Mouse (Mus musculus): ENCODE results near the gene Hectd2.

Gene Hectd2

GRCm38 (mm10) chr19:36573986-36574385 lies 19.5 kb downstream of the Hectd2 start:
- no peak for DNase-seq

DNA sequence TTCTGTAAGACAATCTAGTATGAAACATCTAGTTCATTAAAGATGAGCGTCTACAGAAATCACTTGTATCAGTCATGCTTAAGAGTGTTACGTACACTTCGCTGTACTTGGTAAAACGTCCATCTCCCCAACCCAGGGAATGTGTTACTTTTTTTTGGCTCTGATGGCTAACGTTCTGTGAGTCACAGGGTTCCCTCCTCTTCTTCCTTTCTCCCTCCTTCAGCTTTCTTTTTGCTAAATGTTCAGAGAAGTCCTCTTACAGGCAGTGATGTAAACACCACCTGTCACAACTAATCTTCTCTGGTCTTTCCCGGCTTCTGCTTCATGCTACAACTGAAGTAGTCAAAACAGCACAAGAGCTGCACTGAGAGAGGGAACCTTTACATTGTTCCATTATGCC lies 20.7 kb downstream of the Hectd2 start:
- DNase-seq, result no peak

- DNase-seq, result peak; percentile 60
These were observed 26.4 kb downstream of the Hectd2 start for GRCm38 (mm10) chr19:36580874-36581273.

GRCm38 (mm10) chr19:36582116-36582515 lies 27.7 kb downstream of the Hectd2 start:
- DNase-seq, result no peak

DNA sequence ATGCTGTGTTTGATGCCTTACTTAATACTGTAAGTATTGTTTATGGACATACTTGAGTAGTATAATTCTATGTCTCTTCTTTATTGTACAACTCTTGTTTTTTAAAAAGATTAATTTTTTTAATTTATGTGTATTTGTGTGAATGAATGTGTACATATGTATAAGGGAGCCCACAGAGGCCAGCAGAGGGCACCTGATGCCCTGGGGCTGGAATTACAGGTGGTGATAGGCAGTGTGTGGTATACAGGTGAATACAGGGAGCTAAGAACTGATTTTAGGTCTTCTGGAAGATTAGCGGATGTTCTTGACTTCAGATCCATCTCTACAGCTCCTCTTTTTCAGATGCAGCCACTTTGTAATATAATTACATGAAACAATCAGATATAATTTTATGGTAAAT lies 31.1 kb downstream of the Hectd2 start:
- no peak for DNase-seq

- DNase-seq, result no peak
These were observed 40.0 kb downstream of the Hectd2 start for GRCm38 (mm10) chr19:36594409-36594808.

DNA sequence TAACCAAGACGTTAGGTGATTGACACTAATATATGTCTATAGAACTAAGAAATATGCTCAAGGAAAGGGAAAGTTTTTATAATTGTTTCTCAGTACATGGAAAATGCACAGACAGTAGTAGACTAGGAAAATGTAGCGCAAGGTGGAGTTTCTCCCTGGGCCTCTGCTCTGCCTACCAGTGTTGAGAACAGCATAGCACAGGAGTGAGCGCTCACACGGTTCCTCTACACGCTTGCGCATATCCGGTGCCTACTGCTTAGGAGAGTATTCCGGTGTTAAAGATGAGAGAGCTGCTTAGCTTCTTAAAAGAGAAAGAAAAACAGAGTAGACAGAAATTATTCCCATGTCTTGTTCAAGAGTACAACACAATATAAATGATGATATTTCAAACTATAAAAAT lies 47.4 kb downstream of the Hectd2 start:
- DNase-seq, result no peak

GRCm38 (mm10) chr19:36602535-36603312 lies 48.3 kb downstream of the Hectd2 start:
- no peak for DNase-seq

- DNase-seq, result no peak
These were observed 51.8 kb downstream of the Hectd2 start for GRCm38 (mm10) chr19:36606270-36606669.

DNA sequence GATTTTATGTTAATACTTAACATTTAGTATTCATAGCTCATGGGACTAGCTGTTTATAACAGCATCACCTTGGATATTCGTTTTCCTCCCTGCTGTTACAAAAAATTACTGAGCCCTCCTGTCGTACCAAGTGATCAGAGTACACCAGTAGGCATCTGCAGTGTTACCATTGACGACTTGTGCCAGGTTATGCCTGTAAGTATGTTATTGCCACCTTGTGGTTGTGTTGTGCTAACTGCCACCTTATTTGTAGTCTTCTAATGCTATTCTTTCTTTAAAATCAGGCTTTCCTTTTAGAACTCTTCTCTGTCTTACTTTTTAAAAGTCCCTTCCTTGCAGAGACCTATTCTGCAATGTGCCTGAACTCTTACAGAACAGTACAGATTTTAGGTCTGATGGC lies 54.8 kb downstream of the Hectd2 start:
- DNase-seq, result peak; percentile 37

DNA sequence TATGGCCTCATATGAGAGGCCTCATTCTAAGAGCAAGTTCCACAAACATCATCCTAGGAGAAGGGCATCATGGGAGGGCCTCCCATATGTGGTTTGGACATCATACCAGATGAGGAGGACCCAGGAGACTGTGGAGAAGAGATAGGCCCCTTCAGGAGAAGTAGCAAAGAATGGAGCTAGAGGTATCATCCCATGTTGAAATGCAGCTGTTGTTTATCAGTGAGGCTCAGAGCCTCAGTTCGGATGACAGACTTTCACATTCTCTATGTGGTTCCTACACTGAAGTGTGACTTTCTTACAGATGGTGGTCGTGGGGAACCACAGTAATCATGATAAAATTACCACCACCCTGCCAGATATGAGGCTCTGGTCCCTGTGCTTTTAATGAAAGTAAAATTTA lies 55.9 kb downstream of the Hectd2 start:
- DNase-seq, result no peak

DNA sequence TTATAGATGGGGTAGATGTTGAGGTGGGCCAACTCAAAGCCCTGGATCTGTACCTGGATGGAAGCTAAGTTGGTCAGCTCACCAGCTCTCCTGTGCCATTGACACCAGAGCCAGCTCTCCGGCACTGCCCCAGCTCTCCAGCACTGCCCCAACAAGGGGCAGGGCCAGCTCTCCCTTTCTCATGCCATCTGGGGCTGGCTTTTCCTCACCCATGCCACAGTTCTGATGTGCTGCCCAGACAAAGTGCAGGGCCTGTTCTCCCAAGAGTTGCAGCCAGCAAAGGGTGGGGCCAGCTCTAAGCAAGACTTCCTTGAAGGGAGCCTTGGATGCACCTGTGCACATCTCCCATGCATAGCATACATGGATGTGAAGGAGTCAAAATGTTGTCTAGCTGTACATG lies 71.5 kb downstream of the Hectd2 start:
- DNase-seq, result no peak

DNA sequence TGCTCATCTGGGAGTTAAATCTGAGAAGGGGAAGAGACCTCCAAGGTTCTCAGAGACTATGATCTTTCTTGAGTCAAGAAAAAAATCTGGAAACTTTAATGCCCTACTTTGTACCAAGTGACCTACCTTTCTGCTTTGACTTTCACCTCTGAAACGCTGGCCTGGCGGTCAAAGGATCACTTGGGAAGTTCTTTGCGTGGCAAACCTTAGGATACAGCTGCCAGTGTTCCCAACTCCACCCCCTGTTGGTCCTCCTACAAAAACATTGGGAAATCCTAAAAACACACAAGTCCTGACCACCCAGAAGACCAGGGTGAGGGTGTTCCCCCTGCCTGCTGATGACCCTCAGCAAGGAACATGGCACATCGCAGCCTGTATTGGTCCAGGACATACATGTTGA lies 72.4 kb downstream of the Hectd2 start:
- no peak for DNase-seq

DNA sequence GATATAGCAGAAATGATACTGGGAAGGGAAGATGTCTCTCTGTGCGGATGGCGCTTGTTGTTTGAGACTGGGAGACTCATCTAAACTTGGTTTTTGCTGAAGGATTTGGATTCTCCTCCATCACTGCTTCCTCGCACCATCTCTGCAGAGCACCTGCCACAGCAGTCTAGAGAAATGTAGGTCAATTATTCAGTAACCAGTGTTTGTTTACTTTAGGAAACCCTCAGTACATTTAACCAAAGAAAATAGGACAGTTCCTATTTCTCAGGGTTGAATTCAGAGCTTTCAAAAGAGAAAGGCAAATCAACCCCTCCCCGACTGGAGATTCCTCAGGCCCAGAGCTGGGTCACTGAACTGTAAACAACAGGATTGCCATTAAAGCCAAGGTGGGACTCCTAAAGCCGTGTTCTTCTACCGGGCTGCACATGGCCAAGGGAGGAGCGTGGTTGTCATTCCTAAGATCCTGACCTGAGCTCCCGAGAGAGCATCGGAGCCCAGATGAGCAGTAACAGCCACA lies 75.0 kb downstream of the Hectd2 start:
- no peak for DNase-seq

DNA sequence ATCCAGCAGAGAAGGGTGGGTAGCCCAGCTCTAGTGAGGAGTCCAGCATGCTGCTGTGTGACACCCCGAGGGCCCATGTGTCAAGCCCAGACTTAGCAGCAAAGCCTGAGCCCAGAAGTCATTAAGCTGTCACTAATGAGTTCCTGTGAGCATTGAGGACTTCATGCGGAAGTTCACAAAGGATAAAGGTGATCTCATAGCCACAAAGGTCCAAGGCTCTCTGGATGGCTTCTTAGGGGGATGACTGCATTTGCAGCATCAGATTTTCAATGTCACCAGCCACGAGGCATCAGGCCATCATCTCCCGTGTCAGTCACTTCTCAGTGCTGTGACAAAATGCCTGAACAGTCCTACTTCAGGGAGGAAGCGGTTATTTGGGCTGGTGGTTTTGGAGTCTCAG lies 75.9 kb downstream of the Hectd2 start:
- DNase-seq, result no peak

DNA sequence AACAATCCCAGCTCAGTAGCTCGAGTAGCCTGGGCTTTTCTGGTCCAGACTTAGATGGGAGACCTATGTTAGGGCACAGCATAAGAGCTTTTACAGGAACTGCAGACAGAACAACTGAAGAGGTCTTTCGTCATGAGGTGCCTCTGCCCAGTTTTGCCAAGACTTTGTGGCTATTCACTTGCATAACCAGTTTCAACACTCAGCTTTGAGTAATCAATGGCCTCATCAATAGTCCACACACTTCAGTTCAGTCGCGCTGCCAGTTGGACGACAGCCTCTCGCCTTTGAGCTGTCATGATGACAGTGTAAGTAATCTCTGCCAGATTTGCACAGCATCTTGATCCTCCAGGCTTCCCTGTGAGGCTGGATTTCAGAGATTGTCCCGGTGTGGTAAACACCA lies 80.3 kb downstream of the Hectd2 start:
- no peak for DNase-seq

GRCm38 (mm10) chr19:36637223-36637622 lies 82.8 kb downstream of the Hectd2 start:
- no peak for DNase-seq

DNA sequence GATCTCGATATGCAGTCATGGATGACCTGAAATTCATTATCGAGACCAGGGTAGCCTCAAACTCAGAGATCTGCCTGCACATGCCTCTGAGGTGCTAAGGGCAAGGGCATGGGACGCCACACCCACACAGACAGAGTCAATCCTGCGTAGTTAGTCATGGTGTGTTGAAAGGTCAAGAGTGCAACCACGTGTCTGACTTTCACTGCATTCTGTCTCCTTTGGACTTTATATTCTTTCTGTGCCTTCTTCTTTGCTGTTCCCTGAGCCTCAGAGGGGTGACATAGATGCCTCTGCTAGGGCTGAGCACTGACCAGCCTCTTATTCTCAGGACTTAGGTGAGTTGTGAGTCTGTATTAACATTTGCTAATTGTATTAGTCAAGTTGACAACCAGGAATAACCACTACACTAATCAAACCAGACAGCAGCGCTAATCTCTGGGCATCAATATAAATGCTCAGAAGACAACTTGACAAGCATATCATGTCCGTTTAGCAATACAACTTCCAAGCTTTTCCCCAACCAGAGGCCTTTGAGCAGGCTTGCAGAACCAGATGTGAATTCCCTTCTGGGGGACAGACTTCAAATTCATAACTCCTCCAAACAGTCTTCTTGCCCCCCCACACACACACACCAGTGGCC lies 83.6 kb downstream of the Hectd2 start:
- DNase-seq, result no peak

- no peak for DNase-seq
These were observed 84.6 kb downstream of the Hectd2 start for GRCm38 (mm10) chr19:36639072-36639471.

GRCm38 (mm10) chr19:36641128-36641527 lies 86.7 kb downstream of the Hectd2 start:
- no peak for DNase-seq

GRCm38 (mm10) chr19:36645308-36645889 lies 91.0 kb downstream of the Hectd2 start:
- DNase-seq, result no peak

- no peak for DNase-seq
These were observed 91.8 kb downstream of the Hectd2 start for GRCm38 (mm10) chr19:36646132-36646828.

GRCm38 (mm10) chr19:36652686-36653085 lies 98.2 kb downstream of the Hectd2 start:
- no peak for DNase-seq
